Mouse (Mus musculus): ENCODE data around the gene Lrrc8d. TPM values are rescaled to one million over a fixed set of nuclear protein-coding genes. Genes with fewer than 3 reads are reported as not detected.

Lrrc8d gene
- polyA plus RNA-seq, 2 experiments: 8.2 to 13.4 TPM

GRCm38 (mm10) chr5:105740437-105740836, 40.7 kb downstream of the Lrrc8d start:
- Histone ChIP-seq H3K4me2 (replicated peaks; ENCODE audit: low read depth, low read length, severe bottlenecking) (no peak overlapping the region), H3K4me1 (ENCODE audit: control insufficient read depth, insufficient read depth, low read length) (peaks cover 5% of the 10 kb centered on the region; the same call in 1 of the 2 replicates), H3K9me3 (ENCODE audit: control insufficient read depth, low read length) (no peaks in the 10 kb centered on the region), H3K27me3 (ENCODE audit: control insufficient read depth, insufficient read depth, low read length) (no peaks in the 10 kb centered on the region), H3K36me3 (ENCODE audit: control insufficient read depth, insufficient read depth, low read length) (no peaks in the 10 kb centered on the region), H3K4me3 (replicated peaks; ENCODE audit: low read length) (no peak overlapping the region), H3K27ac (replicated peaks; ENCODE audit: low read depth, low read length) (0 out of 2 replicates have a peak overlapping the region, but pooled peaks have one; percentile 8), H3K9ac (ENCODE audit: low read depth, low read length, severe bottlenecking) (no peak overlapping the region)
- DNase-seq (ENCODE audit: low spot score) (peak; percentile 18), ATAC-seq (ENCODE audit: low FRiP score, low read depth) (no peak)
- TF ChIP-seq POLR2A (IDR thresholded peaks at IDR 0.05; ENCODE audit: borderline replicate concordance, extremely low read depth, insufficient read depth, insufficient read length): no peak
- 21% methylated on average over 7 of the region's 7 CpGs for WGBS

- peaks cover 5% of the 10 kb centered on the region; the same call in 1 of the 2 replicates for H3K4me1 ChIP-seq (ENCODE audit: control insufficient read depth, insufficient read depth, low read length)
- H3K4me3 ChIP-seq (replicated peaks; ENCODE audit: low read length): no peak overlapping the region
- no peaks in the 10 kb centered on the region for H3K9me3 ChIP-seq (ENCODE audit: control insufficient read depth, low read length)
- H3K27ac ChIP-seq (replicated peaks; ENCODE audit: low read depth, low read length): no peak overlapping the region
- 88% methylated on average over 5 of the region's 5 CpGs for WGBS
- H3K27me3 ChIP-seq (ENCODE audit: control insufficient read depth, insufficient read depth, low read length): no peaks in the 10 kb centered on the region
- no peak for DNase-seq (ENCODE audit: low spot score)
- no peak overlapping the region for H3K4me2 ChIP-seq (replicated peaks; ENCODE audit: low read depth, low read length, severe bottlenecking)
- no peak for ATAC-seq (ENCODE audit: low FRiP score, low read depth)
- H3K9ac ChIP-seq (ENCODE audit: low read depth, low read length, severe bottlenecking): no peak overlapping the region
- TF ChIP-seq POLR2A (IDR thresholded peaks at IDR 0.05; ENCODE audit: borderline replicate concordance, extremely low read depth, insufficient read depth, insufficient read length): no peak
- H3K36me3 ChIP-seq (ENCODE audit: control insufficient read depth, insufficient read depth, low read length): no peaks in the 10 kb centered on the region; the same call in 1 of the 2 replicates
These were observed 42.9 kb downstream of the Lrrc8d start for GRCm38 (mm10) chr5:105742641-105743040.

- Histone ChIP-seq H3K4me3 (replicated peaks; ENCODE audit: low read length) (no peak overlapping the region), H3K27ac (replicated peaks; ENCODE audit: low read depth, low read length) (no peak overlapping the region), H3K4me1 (ENCODE audit: control insufficient read depth, insufficient read depth, low read length) (peaks cover 5% of the 10 kb centered on the region; the same call in 1 of the 2 replicates), H3K4me2 (replicated peaks; ENCODE audit: low read depth, low read length, severe bottlenecking) (no peak overlapping the region), H3K9me3 (ENCODE audit: control insufficient read depth, low read length) (no peaks in the 10 kb centered on the region), H3K27me3 (ENCODE audit: control insufficient read depth, insufficient read depth, low read length) (no peaks in the 10 kb centered on the region), H3K36me3 (ENCODE audit: control insufficient read depth, insufficient read depth, low read length) (no peaks in the 10 kb centered on the region; the same call in 1 of the 2 replicates), H3K9ac (ENCODE audit: low read depth, low read length, severe bottlenecking) (no peak overlapping the region)
- DNase-seq (ENCODE audit: low spot score): no peak
- WGBS: 56% methylated on average over 11 of the region's 11 CpGs
- ATAC-seq (ENCODE audit: low FRiP score, low read depth): no peak
- TF ChIP-seq POLR2A (IDR thresholded peaks at IDR 0.05; ENCODE audit: borderline replicate concordance, extremely low read depth, insufficient read depth, insufficient read length): no peak
These were observed 45.6 kb downstream of the Lrrc8d start for GRCm38 (mm10) chr5:105745324-105745723.

- Histone ChIP-seq H3K4me2 (replicated peaks; ENCODE audit: low read depth, low read length, severe bottlenecking) (no peak overlapping the region), H3K9me3 (ENCODE audit: control insufficient read depth, low read length) (no peaks in the 10 kb centered on the region), H3K36me3 (ENCODE audit: control insufficient read depth, insufficient read depth, low read length) (no peaks in the 10 kb centered on the region; the same call in 1 of the 2 replicates), H3K27me3 (ENCODE audit: control insufficient read depth, insufficient read depth, low read length) (no peaks in the 10 kb centered on the region), H3K27ac (replicated peaks; ENCODE audit: low read depth, low read length) (no peak overlapping the region), H3K4me3 (replicated peaks; ENCODE audit: low read length) (no peak overlapping the region), H3K9ac (ENCODE audit: low read depth, low read length, severe bottlenecking) (no peak overlapping the region), H3K4me1 (ENCODE audit: control insufficient read depth, insufficient read depth, low read length) (0 out of 2 replicates have a peak, but pooled peaks cover 2% of the 10 kb centered on the region)
- WGBS: 87% methylated on average over 5 of the region's 5 CpGs
- DNase-seq (ENCODE audit: low spot score) (no peak), ATAC-seq (ENCODE audit: low FRiP score, low read depth) (no peak)
- no peak for TF ChIP-seq POLR2A (IDR thresholded peaks at IDR 0.05; ENCODE audit: borderline replicate concordance, extremely low read depth, insufficient read depth, insufficient read length)
These were observed 46.2 kb downstream of the Lrrc8d start for GRCm38 (mm10) chr5:105745927-105746454.

GRCm38 (mm10) chr5:105754803-105755202, 55.0 kb downstream of the Lrrc8d start:
- no peak for TF ChIP-seq POLR2A (IDR thresholded peaks at IDR 0.05; ENCODE audit: borderline replicate concordance, extremely low read depth, insufficient read depth, insufficient read length)
- no peak overlapping the region for H3K9ac ChIP-seq (ENCODE audit: low read depth, low read length, severe bottlenecking)
- no peaks in the 10 kb centered on the region for H3K36me3 ChIP-seq (ENCODE audit: control insufficient read depth, insufficient read depth, low read length)
- no peak for ATAC-seq (ENCODE audit: low FRiP score, low read depth)
- no peak overlapping the region for H3K4me3 ChIP-seq (replicated peaks; ENCODE audit: low read length)
- H3K9me3 ChIP-seq (ENCODE audit: control insufficient read depth, low read length): no peaks in the 10 kb centered on the region
- DNase-seq (ENCODE audit: low spot score): no peak
- no peak overlapping the region for H3K27ac ChIP-seq (replicated peaks; ENCODE audit: low read depth, low read length)
- 62% methylated on average over 8 of the region's 8 CpGs for WGBS
- H3K4me2 ChIP-seq (replicated peaks; ENCODE audit: low read depth, low read length, severe bottlenecking): no peak overlapping the region
- H3K4me1 ChIP-seq (ENCODE audit: control insufficient read depth, insufficient read depth, low read length): peaks cover 8% of the 10 kb centered on the region; the same call in 1 of the 2 replicates
- no peaks in the 10 kb centered on the region for H3K27me3 ChIP-seq (ENCODE audit: control insufficient read depth, insufficient read depth, low read length)
